Mouse (Mus musculus) C2C12 (cell line): ENCODE measurements around the gene Chrm5.

Experiments
- CEBPB ChIP-seq: IDR thresholded peaks from one replicate; pipeline ENCODE4 v1.6.1; 2011; ENCODE audit warnings: low read depth, mild to moderate bottlenecking, control low read depth, moderate library complexity
- CTCF ChIP-seq: IDR thresholded peaks from one replicate; pipeline ENCODE4 v1.5.1; 2011; ENCODE audit not compliant: control insufficient read depth, insufficient read depth, insufficient read length
- FOSL1 ChIP-seq: IDR thresholded peaks from one replicate; pipeline ENCODE4 v1.8.0; 2011; ENCODE audit warnings: mild to moderate bottlenecking, low read length; ENCODE audit not compliant: poor library complexity, insufficient read depth, severe bottlenecking
- MAX ChIP-seq: IDR thresholded peaks from one replicate; pipeline ENCODE4 v1.6.1; 2011; ENCODE audit warnings: mild to moderate bottlenecking, control low read depth
- MYOD1 ChIP-seq: IDR thresholded peaks from one replicate; pipeline ENCODE4 v1.6.1; 2011; ENCODE audit warnings: low read depth; ENCODE audit not compliant: control insufficient read depth, insufficient read length
- MYOG ChIP-seq: IDR thresholded peaks from one replicate; pipeline ENCODE4 v1.6.1; 2011; ENCODE audit not compliant: control insufficient read depth, insufficient read length; ENCODE audit errors: extremely low read depth
- USF1 ChIP-seq: IDR thresholded peaks from one replicate; pipeline ENCODE4 v1.6.1; 2011; ENCODE audit warnings: low read depth, mild to moderate bottlenecking, control low read depth, moderate library complexity

DNA sequence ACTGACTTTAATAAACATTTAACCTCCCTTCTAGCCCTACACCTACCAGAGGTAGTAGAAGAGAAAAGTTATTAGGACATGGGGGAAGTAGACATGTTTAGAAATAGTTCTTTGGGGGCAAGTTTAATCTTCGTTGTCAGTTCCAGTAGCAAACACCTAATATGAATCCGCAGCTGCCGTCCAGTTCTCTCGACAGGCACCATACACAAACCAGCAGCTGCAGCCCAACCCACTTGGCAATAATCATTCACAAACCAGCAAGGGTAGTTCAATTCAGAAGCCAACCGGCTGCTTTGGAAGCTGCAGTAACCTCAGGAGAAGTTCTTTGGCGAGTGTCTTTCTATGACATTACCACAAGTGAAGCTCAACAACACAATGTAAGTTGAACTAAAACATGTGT is 23.4 kb upstream of the Chrm5 start:
- TF ChIP-seq CEBPB (no peak), CTCF (no peak), MAX (no peak), MYOG (no peak), MYOD1 (no peak), USF1 (no peak), FOSL1 (no peak)
